Mouse (Mus musculus) heart, embryonic 16.5 days (tissue): ENCODE results near the gene Nupl1. TPM values are rescaled to one million over a fixed set of nuclear protein-coding genes. Genes with fewer than 3 reads are reported as not detected.

ENCODE experiments used
- ATAC-seq: fragments of 200-750 bp; cut with Nextera tagmentation; replicated peaks from 2 replicates; pipeline ENCODE4 v1.8.0; 2017; ENCODE audit warnings: moderate number of reproducible peaks; ENCODE audit not compliant: insufficient read depth, low FRiP score; ENCODE audit errors: extremely low read depth
- H3K27ac ChIP-seq: fragments of 300-500 bp; sonication (generic); 2 replicates; pipeline ENCODE4 v1.5.1; 2014; ENCODE audit warnings: mild to moderate bottlenecking, low read length, control low read depth, moderate library complexity
- H3K27me3 ChIP-seq: fragments of 300-500 bp; sonication (generic); 2 replicates; pipeline ENCODE4 v1.6.1; 2014; ENCODE audit warnings: low read length, mixed read lengths; ENCODE audit not compliant: control insufficient read depth, insufficient read depth
- H3K36me3 ChIP-seq: fragments of 300-500 bp; sonication (generic); 2 replicates; pipeline ENCODE4 v1.6.1; 2014; ENCODE audit not compliant: control insufficient read depth, insufficient read depth
- H3K4me1 ChIP-seq: fragments of 300-500 bp; sonication (generic); 2 replicates; pipeline ENCODE4 v1.6.1; 2014; ENCODE audit warnings: low read length, mixed read lengths; ENCODE audit not compliant: control insufficient read depth, insufficient read depth
- H3K4me2 ChIP-seq: fragments of 300-500 bp; sonication (generic); 2 replicates; pipeline ENCODE4 v1.6.1; 2014; ENCODE audit warnings: low read depth, mild to moderate bottlenecking, control low read depth, low read length
- H3K4me3 ChIP-seq: fragments of 300-500 bp; sonication (generic); 2 replicates; pipeline ENCODE4 v1.5.1; 2014; ENCODE audit warnings: mild to moderate bottlenecking, control low read depth, low read length
- H3K9ac ChIP-seq: fragments of 300-500 bp; sonication (generic); 2 replicates; pipeline ENCODE4 v1.6.1; 2014; ENCODE audit warnings: low read length, control low read depth
- H3K9me3 ChIP-seq: fragments of 300-500 bp; sonication (generic); replicated peaks from 2 replicates; pipeline ENCODE4 v1.6.1; 2016; ENCODE audit warnings: low read length; ENCODE audit not compliant: control insufficient read depth
- WGBS: fragments of 180-500 bp; shearing (Covaris S2); extraction: QIAGEN DNeasy Blood & Tissue Kit; methylation state at CpG from one replicate; pipeline ENCODE4 v1.1.7; 2014; 5-methylcytosine and 5-hydroxymethylcytosine counted together
- polyA plus RNA-seq: library from polyadenylated mRNA; unstranded; fragments of >200 nt; fragmentation: Nextera tagmentation; extraction: Ambion mirVana; gene quantifications from 2 replicates; pipeline ENCODE4 v1.2.1, GENCODE M21; 2015

The Nupl1 gene
- polyA plus RNA-seq, 1 experiment from 2014 or later: not detected

DNA sequence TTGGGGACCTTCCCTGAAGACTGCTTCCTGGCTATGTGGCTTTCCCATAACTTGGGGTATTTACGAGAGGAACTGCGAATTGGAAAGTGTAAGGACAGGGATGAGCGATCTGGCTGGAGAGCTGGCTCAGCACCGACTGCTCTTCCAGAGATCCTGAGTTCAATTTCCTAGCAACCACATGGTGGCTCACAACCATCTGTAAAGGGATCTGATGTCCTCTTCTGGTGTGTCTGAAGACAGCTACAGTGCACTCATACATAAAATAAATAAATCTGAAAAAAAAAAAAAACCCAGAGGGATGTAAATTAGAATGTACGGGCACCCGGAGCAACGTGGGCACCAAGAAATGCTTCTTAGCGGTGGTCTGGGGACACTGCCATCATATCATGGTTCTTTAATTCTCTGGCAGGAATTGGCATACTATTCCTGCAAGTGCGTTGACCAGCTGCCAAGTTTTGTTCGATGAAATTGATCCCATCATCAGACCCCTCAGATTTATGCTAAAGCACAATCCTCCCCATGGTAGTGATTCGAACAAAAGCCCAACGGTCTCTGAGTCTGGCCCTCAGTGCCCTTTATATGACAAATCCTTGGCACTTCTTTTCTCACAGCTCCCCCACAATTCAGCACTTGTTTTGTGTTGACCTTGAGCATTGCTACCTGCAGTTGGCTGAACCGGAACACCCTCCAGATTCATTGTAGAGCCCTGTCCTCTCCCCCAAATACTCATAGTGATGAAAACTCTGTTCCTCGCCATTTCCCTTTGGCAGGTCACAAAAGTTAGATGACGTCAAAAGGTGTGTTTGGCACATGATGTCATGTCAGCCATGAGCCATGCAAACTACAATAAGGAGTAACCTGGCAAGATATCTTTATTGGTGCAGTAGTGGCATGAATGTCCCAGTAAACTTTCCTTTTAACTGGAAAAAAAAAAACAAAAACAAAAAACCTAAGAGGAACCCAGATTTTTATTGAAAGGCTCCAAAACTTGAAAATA, 1.1 kb upstream of the Nupl1 start:
- Histone ChIP-seq H3K36me3 (no peaks in the 10 kb centered on the region), H3K4me1 (peaks cover 18% of the 10 kb centered on the region), H3K9me3 (no peaks in the 10 kb centered on the region), H3K4me3 (peak overlapping the region; percentile 78), H3K9ac (peak overlapping the region; percentile 94), H3K4me2 (peak overlapping the region; percentile 91), H3K27ac (peak overlapping the region; percentile 95), H3K27me3 (no peaks in the 10 kb centered on the region)
- 18% methylated on average over 15 of the region's 15 CpGs for WGBS
- ATAC-seq: peak; percentile 6

DNA sequence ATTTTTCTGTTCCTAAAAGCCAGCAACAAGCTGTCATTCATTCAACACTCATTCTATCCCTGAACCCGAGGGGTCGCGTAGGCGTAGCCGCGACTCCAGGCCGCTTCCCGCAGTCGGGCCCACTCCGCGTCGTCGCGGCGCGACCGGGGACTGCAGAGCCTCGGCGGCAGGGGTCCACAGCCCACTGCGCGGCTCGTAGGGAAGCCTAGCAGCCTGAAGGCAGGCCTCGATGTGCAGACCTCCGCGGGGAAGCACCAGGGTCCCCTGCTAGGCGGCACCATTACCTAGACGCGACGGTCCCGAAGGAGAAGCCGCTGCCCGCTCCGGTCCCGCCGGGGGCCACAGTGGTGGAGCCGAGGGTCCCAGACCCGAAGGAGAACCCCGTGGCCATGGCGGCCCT, 352 bp downstream of the Nupl1 start:
- H3K36me3 ChIP-seq: no peaks in the 10 kb centered on the region
- H3K27ac ChIP-seq: peak overlapping the region; percentile 83
- peak overlapping the region; percentile 91 for H3K9ac ChIP-seq
- ATAC-seq: peak; percentile 29
- WGBS: under 1% methylated on average over 39 of the region's 39 CpGs
- H3K4me3 ChIP-seq: peak overlapping the region; percentile 78
- no peaks in the 10 kb centered on the region for H3K9me3 ChIP-seq
- no peaks in the 10 kb centered on the region for H3K27me3 ChIP-seq
- peak overlapping the region; percentile 83 for H3K4me2 ChIP-seq
- peaks cover 18% of the 10 kb centered on the region for H3K4me1 ChIP-seq

DNA sequence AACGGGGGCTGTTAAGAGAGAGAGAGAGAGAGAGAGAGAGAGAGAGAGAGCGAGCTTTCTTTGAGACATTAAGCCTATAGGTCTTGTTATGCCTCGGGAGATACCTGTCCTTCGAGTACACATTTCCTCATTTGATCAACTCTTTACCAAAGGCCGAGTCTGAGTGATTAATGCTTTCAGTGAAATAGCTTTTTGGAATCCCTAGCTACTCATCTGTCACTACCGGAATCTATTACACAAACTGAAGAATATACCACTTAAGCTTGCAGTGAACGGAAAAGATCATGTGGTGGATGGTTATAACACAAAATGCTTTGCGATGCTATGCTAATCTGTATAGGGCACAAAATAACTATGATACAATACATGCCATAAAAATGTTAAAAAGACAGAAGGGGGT, 865 bp downstream of the Nupl1 start:
- H3K4me2 ChIP-seq: peak overlapping the region; percentile 83
- whole genome bisulfite sequencing: 9% methylated on average over 8 of the region's 8 CpGs
- no peaks in the 10 kb centered on the region for H3K27me3 ChIP-seq
- peaks cover 18% of the 10 kb centered on the region for H3K4me1 ChIP-seq
- H3K27ac ChIP-seq: no peak overlapping the region
- H3K4me3 ChIP-seq: peak overlapping the region; percentile 78
- H3K9me3 ChIP-seq: no peaks in the 10 kb centered on the region
- ATAC-seq: no peak
- H3K36me3 ChIP-seq: 0 out of 2 replicates have a peak, but pooled peaks cover under 1% of the 10 kb centered on the region
- H3K9ac ChIP-seq: peak overlapping the region; percentile 91

DNA sequence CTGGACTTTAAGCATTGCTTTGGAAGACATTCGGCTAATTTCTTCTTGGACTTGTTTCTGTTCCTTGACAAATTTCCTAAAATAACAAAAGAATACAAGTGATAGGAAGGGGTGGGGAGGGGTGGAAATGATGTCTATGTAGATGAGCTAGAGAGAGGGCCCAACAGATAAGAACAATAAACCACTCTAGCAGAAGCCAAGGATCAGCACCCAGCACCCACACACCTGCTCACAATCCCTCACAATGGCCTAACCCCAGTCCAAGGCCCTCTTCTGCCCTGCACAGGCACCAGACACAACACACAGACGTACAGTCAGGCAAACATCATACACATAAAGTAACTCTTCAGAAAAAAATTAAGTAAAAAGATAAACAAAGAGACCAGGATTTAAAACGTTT, 12.7 kb downstream of the Nupl1 start:
- WGBS: 66% methylated on average over 3 of the region's 3 CpGs
- Histone ChIP-seq H3K27ac (no peak overlapping the region), H3K4me3 (no peak overlapping the region), H3K9me3 (no peaks in the 10 kb centered on the region), H3K27me3 (no peaks in the 10 kb centered on the region), H3K9ac (no peak overlapping the region), H3K4me2 (no peak overlapping the region), H3K4me1 (no peaks in the 10 kb centered on the region), H3K36me3 (peaks cover 32% of the 10 kb centered on the region)
- ATAC-seq: no peak

DNA sequence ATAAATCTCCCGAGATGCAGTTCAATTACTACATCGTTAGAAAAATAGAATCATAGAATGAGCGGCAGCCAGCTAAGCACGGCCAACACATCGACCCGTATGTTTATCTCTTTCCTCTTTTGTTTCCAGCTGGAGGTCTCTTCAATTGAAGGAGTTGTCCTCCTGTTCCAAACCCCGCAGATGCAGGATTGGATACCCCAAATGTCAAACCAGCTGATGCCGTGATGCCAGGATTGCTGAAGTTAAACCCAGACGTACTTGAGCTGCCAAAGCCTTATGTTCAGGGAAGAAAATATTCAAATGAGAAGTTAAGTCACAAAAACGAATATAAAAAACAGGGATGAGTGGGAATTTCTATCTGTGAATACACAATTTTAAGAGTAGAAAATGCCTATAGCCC, 31.3 kb downstream of the Nupl1 start:
- Histone ChIP-seq H3K9ac (no peak overlapping the region), H3K4me2 (no peak overlapping the region), H3K4me1 (no peaks in the 10 kb centered on the region), H3K27me3 (no peaks in the 10 kb centered on the region), H3K9me3 (no peaks in the 10 kb centered on the region), H3K36me3 (peaks cover 18% of the 10 kb centered on the region), H3K27ac (no peak overlapping the region), H3K4me3 (no peak overlapping the region)
- no peak for ATAC-seq
- 87% methylated on average over 10 of the region's 10 CpGs for WGBS

DNA sequence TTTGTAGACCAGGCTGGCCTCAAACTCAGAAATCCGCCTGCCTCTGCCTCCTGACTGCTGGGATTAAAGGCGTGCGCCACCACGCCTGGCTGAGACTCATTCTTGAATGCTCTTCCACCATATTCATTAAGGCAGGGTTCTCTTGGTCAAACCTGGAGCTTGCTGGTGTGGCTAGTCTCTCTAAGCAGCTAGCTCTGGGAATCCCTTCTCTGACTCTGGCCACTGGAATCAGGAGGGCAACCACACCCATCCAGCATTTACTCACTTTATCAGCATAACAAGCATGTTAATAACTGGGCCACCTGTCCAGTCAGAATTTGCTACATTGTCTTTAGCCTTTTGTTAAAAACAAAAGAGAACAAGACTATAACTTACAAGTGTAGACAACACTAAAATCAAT, 33.6 kb downstream of the Nupl1 start:
- Histone ChIP-seq H3K4me1 (no peaks in the 10 kb centered on the region), H3K27ac (no peak overlapping the region), H3K27me3 (no peaks in the 10 kb centered on the region), H3K36me3 (peaks cover 16% of the 10 kb centered on the region), H3K9me3 (no peaks in the 10 kb centered on the region), H3K9ac (no peak overlapping the region), H3K4me2 (no peak overlapping the region), H3K4me3 (no peak overlapping the region)
- 97% methylated on average over 4 of the region's 4 CpGs for WGBS
- ATAC-seq: no peak

DNA sequence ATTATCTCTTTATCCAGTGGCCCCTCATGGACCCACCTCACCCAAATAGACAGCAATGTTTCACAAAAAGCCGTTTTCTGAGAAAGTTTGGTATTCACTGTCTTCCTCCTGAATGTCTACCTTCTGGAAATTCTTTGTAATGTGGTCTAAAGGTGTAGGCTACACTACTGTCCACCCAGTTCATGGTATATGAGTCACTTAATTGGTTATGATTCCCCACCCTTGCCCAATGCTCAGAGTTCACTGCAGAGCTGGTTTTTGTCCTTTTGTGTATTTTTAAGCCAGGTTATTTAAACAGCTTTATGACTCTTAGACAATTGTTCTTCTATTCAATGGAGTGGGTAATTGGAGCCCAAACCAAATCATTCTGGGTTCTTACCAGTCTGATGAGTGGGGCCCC, 35.1 kb downstream of the Nupl1 start:
- no peak overlapping the region for H3K9ac ChIP-seq
- H3K27ac ChIP-seq: no peak overlapping the region
- ATAC-seq: no peak
- peaks cover 12% of the 10 kb centered on the region for H3K36me3 ChIP-seq
- no peak overlapping the region for H3K4me3 ChIP-seq
- no peaks in the 10 kb centered on the region for H3K4me1 ChIP-seq
- H3K4me2 ChIP-seq: no peak overlapping the region
- H3K27me3 ChIP-seq: no peaks in the 10 kb centered on the region
- H3K9me3 ChIP-seq: no peaks in the 10 kb centered on the region
- 87% methylated on average over 1 of the region's 1 CpGs for WGBS

DNA sequence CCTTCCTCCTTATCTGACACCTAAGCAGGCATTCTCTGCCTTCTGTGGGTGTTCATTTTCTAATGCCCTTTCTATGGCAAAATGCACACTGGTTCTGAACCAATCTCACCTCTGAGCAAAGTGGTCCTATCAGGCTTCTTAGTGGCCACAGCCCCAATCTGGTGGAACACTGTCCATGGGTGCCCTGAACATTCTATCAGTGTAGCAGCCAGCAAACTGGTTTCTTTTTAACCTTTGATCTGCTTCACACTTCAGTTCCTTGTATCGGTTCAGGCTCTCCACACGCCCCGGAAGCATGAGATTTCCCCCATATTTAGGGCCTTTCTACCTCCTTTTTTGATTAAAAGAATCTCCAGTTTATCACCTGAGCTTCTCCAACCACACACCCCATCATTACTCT, 36.2 kb downstream of the Nupl1 start:
- no peak overlapping the region for H3K4me2 ChIP-seq
- ATAC-seq: no peak
- no peaks in the 10 kb centered on the region for H3K9me3 ChIP-seq
- WGBS: 89% methylated on average over 3 of the region's 3 CpGs
- no peak overlapping the region for H3K27ac ChIP-seq
- H3K4me3 ChIP-seq: no peak overlapping the region
- H3K4me1 ChIP-seq: no peaks in the 10 kb centered on the region
- H3K9ac ChIP-seq: no peak overlapping the region
- H3K36me3 ChIP-seq: peaks cover 12% of the 10 kb centered on the region
- no peaks in the 10 kb centered on the region for H3K27me3 ChIP-seq

DNA sequence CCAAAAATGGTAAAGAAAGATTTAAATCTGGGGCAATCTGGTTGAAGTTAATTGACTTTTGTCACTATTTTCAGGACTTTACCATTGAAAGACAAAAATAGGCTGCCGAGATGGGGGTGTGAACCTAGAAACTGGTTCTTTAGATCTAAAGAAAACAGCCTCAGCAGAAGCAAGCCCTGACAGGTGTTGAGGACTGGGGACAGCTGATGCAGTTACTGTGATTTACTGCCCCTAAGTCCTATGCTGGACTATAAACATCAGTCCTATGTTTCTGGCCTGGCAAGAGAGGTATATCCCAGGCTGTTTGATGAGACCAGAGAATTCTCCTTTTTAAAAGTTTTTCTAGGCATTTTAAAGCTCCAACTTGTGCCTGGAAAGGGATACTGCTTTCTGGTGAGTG, 37.2 kb downstream of the Nupl1 start:
- no peaks in the 10 kb centered on the region for H3K9me3 ChIP-seq
- H3K27me3 ChIP-seq: no peaks in the 10 kb centered on the region
- H3K36me3 ChIP-seq: peaks cover 8% of the 10 kb centered on the region; the same call in 1 of the 2 replicates
- H3K27ac ChIP-seq: no peak overlapping the region
- no peak for ATAC-seq
- H3K4me3 ChIP-seq: no peak overlapping the region
- 62% methylated on average over 1 of the region's 1 CpGs for WGBS
- H3K4me1 ChIP-seq: no peaks in the 10 kb centered on the region
- H3K9ac ChIP-seq: no peak overlapping the region
- H3K4me2 ChIP-seq: no peak overlapping the region
